Mouse (Mus musculus) adrenal gland (tissue): ENCODE data around the gene Zcchc3.
"Not testable (repeated sequence)": the region's sequence is repeated elsewhere in the genome, so short reads cannot be mapped to it uniquely, and the experiment has no call there.

Experiments used
- intact Hi-C: fragments of 180-260 bp; cut with DNase I; formaldehyde crosslinking; loops from one replicate; pipeline ENCODE4 v1.15.1; 2025
- long read RNA-seq, 2 experiments: library from polyadenylated mRNA; unstranded; transcript quantifications; one replicate each; pipeline ENCODE4 v2.0.0; 2020; ENCODE audit warnings: borderline replicate concordance in 1 of 2; ENCODE audit not compliant: insufficient replicate concordance in 1 of 2

Zcchc3 gene
- long read RNA-seq, experiment 1, transcript Zcchc3-201 (1 exons, 3,073 nt): major isoform, 22 of 22 reads
- long read RNA-seq, experiment 1, partial matches to known transcripts: 0 of 22 reads
- long read RNA-seq, experiment 1, other reads (novel, unspliced or antisense): 0 of 22 reads
- long read RNA-seq, experiment 2, transcript Zcchc3-201 (1 exons, 3,073 nt): major isoform, 25 of 25 reads
- long read RNA-seq, experiment 2, partial matches to known transcripts: 0 of 25 reads
- long read RNA-seq, experiment 2, other reads (novel, unspliced or antisense): 0 of 25 reads

- intact Hi-C loops: no loop called here
These were observed at the start of gene Zcchc3 for GRCm38 (mm10) chr2:152414591-152415165. Gene Zcchc3 (minus strand): TSS chr2:152415027.

DNA sequence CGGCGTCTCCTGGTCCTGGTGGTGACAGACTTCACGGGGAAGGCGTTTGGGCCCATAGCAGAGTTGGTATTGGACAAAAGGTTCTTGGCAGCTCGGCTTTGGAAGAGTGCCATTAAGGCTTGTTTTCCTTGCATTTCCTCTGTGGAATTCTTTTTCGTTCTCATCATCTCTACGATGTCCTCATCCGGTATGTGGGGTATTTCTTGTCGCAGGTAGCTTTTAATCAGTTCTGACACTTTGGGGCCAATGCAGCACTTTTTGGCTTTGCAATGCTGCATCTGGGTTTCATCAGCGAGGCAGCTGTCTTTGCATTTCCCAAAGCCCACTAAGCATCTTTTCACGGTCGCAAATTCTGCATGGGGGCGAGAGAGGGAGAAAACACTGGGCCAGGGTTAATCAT is 44.4 kb upstream of the Zcchc3 start:
- intact Hi-C loops: no loop called here

DNA sequence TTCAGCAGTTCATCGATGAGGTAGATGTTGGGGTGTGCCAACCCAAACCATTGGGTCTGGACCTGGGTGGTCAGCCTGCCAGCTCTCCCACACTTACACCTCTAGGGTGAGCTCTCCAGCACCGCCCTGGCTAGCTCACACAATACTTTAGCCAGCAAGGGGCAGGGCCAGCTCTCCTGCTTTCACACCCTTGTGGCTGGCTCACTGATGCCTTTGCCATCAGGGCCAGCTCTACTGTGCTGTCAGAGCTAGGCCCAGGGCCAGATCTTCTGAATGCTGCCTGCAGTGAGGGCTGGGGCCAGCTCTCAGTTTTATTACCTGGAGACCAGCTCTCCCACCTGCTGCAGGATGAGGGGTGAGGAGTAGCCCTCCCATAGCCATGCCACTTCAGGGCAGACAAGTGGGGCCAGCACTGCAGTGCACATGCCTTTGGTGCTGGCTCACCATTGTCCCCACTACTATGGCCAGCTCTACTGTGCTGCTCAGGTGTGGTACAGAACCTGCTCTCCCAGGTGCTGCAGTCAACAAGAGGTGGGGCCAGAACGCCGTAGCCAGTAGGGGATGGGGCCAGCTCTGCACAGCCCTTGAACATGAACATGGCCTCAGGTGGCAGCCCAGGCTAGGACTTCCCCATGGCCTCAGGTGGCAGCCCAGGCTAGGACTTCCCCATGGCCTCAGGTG is 37.4 kb upstream of the Zcchc3 start:
- intact Hi-C loops: loop anchor here (5.0 kb wide), 1 partner anchor 90 kb away; the partner anchor contains the start of gene Defb29

DNA sequence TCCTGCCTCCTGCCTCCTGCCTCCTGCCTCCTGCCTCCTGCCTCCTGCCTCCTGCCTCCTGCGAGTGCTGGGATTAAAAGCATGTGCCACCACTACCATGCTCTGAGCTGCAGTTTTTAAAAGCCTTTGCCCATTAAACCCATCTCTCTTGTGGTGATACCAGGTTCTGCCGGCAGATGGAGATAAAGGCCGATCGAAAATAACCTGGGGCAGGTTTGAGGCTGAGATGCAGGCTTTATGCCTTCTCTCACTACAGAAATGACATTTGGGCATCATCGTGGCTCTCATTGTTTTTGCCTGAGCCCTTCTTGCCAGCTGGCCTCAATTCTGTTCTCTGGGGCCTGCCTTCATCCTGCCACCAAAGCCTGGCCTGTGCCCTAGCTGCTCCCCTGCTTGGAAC is 35.4 kb upstream of the Zcchc3 start:
- intact Hi-C loops: loop anchor here (5.0 kb wide), 1 partner anchor 92 kb away; the partner anchor contains the start of gene Defb29

GRCm38 (mm10) chr2:152447461-152447860 is 32.6 kb upstream of the Zcchc3 start:
- intact Hi-C loops: no loop called here

GRCm38 (mm10) chr2:152446642-152447041 is 31.8 kb upstream of the Zcchc3 start:
- intact Hi-C loops: no loop called here

- intact Hi-C loops: no loop called here
These were observed 28.5 kb upstream of the Zcchc3 start for GRCm38 (mm10) chr2:152443281-152443680.

GRCm38 (mm10) chr2:152442322-152442721 is 27.5 kb upstream of the Zcchc3 start:
- intact Hi-C loops: no loop called here

DNA sequence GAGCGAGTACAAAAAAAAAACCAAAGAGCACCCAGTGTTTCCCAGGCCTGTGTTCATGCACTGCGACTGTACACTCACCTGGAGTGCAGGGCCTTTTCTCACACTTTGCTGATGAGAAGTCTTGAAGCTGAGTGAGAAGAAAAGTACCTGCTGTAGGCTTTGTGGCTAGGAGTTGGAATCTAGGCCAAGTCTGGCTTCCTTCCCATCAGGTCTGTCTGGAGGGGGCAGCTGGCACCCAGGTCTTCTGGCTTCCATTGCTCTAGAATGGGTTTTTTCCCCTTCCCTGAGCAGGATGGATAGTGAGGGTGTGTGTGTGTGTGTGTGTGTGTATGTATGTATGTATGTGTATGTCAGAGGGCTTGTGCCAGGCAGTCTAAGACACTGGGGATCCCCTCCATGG is 25.0 kb upstream of the Zcchc3 start:
- intact Hi-C loops: no loop called here

- intact Hi-C loops: no loop called here
These were observed 24.1 kb upstream of the Zcchc3 start for GRCm38 (mm10) chr2:152438963-152439362.

- intact Hi-C loops: loop anchor here (1.0 kb wide), 1 partner anchor 44 kb away; no protein-coding TSS in a partner anchor
These were observed 22.4 kb upstream of the Zcchc3 start for GRCm38 (mm10) chr2:152436983-152437860.

DNA sequence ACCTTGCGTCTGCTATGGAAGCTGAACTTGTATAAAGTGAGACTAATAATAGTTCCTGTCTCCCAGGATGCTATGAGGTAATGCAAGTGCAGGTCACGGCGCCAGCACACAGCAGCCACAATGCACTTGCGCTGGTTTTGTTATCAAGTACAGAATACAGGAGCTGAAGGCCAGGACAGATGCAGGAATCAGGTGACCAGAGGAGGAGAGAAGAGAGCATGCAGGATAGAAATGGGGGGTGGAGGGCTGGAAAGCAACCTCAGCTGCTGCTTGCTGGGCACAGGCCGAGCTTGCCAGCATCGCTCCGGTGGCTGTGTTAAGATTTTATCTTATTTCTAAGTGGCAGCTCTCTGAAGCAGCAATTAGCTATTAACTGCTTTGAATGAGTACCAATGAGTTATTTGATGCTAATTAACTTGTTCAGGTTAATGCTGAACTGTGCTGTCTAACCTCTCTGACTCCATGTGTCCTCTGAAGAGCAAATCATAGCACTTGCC is 21.6 kb upstream of the Zcchc3 start:
- intact Hi-C loops: no loop called here

- intact Hi-C loops: not testable (repeated sequence)
These were observed 13.7 kb upstream of the Zcchc3 start for GRCm38 (mm10) chr2:152428481-152428880.

DNA sequence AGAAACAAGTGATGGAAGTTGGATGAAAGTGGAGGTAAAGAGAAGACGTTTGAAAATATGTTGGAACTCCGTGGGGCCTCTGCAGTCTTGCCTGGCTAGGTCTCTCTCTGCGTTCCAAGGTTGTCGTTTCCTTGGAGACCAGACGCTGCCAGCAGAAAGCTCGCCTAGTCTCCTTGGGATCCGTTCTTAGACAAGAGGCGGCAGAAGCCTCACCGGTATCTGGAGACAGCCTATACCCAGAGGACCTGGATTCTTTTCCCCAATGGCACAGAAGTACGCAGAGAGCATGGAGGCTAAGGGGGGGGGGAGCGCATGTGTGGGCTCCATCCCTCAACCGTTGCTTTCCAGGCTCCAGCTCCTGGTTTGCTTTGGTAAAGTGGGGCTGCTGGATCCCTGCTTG is 12.7 kb upstream of the Zcchc3 start:
- intact Hi-C loops: no loop called here

DNA sequence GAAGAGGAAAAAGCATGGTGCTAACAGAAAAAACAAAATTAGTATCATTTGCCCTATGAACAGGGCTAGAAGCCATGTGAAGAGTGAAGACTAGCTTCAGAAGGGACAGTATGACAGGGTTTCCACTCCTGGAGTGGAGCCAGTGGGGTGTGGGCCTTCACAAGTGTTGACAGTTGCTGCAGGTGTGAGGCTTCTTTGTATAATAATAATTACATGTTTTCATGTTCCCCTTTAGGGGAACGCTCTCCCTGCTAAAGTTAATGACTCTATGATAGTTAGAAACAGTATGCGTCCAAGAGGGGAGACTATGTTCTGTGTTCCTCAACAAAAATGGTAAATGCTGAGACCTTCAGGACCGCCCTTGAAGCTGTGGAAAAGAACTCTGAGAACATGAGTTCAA is 959 bp upstream of the Zcchc3 start:
- intact Hi-C loops: no loop called here

GRCm38 (mm10) chr2:152415287-152415686 is 460 bp upstream of the Zcchc3 start, which contains the start of gene 6820408C15Rik:
Gene 6820408C15Rik (plus strand): TSS chr2:152415587.
- intact Hi-C loops: no loop called here

GRCm38 (mm10) chr2:152413765-152414584 is 852 bp downstream of the Zcchc3 start:
- intact Hi-C loops: no loop called here

- intact Hi-C loops: no loop called here
These were observed 1.6 kb downstream of the Zcchc3 start for GRCm38 (mm10) chr2:152413158-152413764.

DNA sequence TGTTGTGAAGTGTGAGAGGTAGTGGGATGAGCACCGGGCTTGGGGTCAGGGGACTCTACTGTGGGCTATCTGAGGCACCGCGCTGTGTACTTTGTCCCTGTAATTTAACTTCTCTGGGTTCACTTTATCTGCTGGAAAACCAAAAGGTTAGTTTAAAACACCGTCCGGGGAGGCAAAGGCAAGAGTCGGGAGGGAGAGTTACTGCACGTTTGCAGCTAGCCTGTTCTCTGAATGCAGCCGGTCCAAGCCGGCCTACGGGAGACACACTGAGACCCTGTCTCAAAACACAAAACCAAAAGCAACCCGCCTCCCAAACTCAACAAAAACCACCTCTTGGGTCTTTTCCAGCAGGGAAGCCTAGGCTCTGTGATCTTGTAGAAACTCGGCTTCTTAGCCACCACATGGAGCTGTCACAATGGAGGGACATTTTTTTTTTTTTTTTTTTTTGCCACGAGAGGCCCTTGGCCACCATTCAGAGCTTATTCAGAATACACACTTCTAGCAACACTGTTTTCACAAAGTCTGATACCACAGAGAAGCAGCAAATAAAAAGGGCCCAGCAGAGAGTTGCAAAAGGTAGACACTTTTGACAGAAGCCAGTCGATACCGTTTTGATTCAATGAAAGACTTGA is 2.2 kb downstream of the Zcchc3 start:
- intact Hi-C loops: no loop called here
